Mouse (Mus musculus) bone marrow macrophage, adult 2 months (primary cell): ENCODE data around the gene Nuak2. TPM values are rescaled to one million over a fixed set of nuclear protein-coding genes. Genes with fewer than 3 reads are reported as not detected.
"Not testable (repeated sequence)": the region's sequence is repeated elsewhere in the genome, so short reads cannot be mapped to it uniquely, and the experiment has no call there.

Source experiments
- H3K27ac ChIP-seq: 2 replicates; pipeline ENCODE4 v1.5.1; 2012; ENCODE audit warnings: low read depth, low read length; ENCODE audit not compliant: insufficient read depth
- H3K4me1 ChIP-seq: 2 replicates; pipeline ENCODE4 v1.6.1; 2012; ENCODE audit warnings: low read length; ENCODE audit not compliant: control insufficient read depth, insufficient read depth
- H3K4me3 ChIP-seq: 2 replicates; pipeline ENCODE4 v1.5.1; 2012; ENCODE audit warnings: mild to moderate bottlenecking, low read length, moderate library complexity; ENCODE audit not compliant: insufficient read depth
- CTCF ChIP-seq: IDR thresholded peaks from 2 replicates; pipeline ENCODE4 v1.5.1; 2012; ENCODE audit warnings: low read depth, mild to moderate bottlenecking, low read length, moderate library complexity
- POLR2A ChIP-seq: IDR thresholded peaks from 2 replicates; pipeline ENCODE4 v1.6.1; 2012; ENCODE audit warnings: mild to moderate bottlenecking, low read depth, low read length, borderline replicate concordance
- polyA plus RNA-seq: library from polyadenylated mRNA; stranded (reverse); fragments of >200 nt; gene quantifications from 2 replicates; pipeline ENCODE4 v1.2.4, GENCODE M21; 2012; ENCODE audit not compliant: missing spikeins, insufficient read depth, insufficient read length

The Nuak2 gene
- polyA plus RNA-seq, 1 experiment, result 22.6 TPM

DNA sequence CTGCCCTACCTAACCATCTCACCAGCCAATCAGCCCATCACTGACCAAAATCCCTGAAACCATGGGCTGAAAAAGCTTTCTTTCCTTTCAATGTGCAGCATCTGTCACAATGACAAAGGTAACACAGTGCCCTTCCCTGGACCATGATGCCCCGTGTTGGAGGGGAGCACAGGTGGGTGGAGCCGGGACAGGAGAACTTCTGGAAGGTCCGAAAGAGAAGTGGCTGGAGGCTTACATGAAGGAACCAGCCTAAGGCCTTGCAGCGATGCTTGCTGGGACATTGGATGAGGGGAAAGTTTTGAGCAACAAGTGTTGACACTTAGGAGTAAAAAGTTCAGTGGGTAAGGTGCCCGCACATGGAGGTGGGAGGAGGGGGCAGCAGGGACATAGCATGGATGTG is 32.5 kb downstream of the Nuak2 start:
- H3K27ac ChIP-seq, result no peak overlapping the region
- TF ChIP-seq POLR2A, result no peak
- no peak for TF ChIP-seq CTCF
- peaks cover 30% of the 10 kb centered on the region for H3K4me1 ChIP-seq
- no peak overlapping the region for H3K4me3 ChIP-seq

DNA sequence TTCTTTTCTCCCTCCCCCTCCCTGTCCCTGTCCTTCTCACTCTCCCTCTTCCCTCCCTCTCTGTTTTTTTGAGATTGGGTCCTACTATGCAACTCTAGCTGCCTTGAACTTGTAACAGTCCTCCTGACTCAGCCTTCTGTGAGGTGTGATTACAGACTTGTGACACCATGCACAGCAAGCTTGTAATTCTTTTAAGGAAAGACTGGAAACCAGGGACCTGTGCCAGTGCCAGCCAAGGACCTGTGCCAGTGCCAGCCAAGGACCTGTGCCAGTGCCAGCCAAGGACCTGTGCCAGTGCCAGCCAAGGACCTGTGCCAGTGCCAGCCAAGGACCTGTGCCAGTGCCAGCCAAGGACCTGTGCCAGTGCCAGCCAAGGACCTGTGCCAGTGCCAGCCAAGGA is 33.1 kb downstream of the Nuak2 start:
- H3K4me1 ChIP-seq, result peaks cover 24% of the 10 kb centered on the region
- H3K27ac ChIP-seq, H3K4me3 ChIP-seq: not testable (repeated sequence)

DNA sequence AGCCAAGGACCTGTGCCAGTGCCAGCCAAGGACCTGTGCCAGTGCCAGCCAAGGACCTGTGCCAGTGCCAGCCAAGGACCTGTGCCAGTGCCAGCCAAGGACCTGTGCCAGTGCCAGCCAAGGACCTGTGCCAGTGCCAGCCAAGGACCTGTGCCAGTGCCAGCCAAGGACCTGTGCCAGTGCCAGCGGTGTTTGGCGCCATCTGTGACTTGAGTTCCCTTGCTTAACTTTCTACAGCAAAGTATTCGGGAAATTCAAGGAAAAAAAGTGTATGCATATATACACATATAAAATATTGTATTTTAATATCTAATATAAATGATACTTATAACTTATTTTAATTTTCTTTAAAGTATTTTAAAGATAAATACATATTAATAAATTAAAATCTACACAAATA is 33.7 kb downstream of the Nuak2 start:
- not testable (repeated sequence) for H3K27ac ChIP-seq, H3K4me3 ChIP-seq
- peaks cover 21% of the 10 kb centered on the region for H3K4me1 ChIP-seq

DNA sequence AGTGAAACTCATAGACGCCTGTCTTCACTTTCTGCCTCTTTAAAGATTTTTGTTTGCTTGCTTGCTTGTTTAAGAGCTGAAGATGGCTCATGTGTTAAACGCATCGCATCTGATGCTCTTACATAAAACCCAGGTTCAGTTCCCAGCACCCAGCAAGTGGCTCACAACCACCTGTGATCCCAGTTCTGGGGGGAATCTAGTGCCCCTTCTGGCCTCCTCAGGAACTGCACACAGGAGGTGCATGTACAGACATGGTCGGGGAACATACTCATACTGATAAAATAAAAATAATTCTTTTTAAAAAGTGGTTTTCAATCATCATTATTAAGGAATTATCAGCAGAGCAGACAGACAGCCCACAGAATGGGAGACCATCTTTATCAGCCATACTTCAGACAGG is 35.1 kb downstream of the Nuak2 start:
- no peak overlapping the region for H3K27ac ChIP-seq
- TF ChIP-seq POLR2A (no peak), CTCF (no peak)
- H3K4me1 ChIP-seq, result peaks cover 13% of the 10 kb centered on the region
- no peak overlapping the region for H3K4me3 ChIP-seq

DNA sequence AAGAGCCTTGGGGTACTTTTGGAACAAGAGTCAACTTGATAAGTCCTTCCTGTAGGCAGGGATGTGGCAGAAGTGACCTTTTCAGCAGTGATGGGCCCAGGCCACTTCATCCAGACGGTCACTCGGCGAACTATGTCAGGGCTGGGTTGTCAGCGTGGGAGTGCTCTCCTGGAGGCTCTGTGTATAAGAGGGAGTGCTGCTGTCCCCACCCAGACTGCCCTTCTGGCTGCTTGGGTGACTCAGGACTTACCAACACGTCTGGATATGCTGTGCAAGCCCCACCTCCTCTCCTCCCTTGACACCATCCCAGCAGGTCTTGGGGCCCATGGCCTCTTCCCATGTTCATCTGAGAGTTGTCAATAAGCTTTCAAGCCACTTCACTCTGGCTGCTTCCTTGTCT is 37.5 kb downstream of the Nuak2 start:
- Histone ChIP-seq H3K4me1 (peaks cover 3% of the 10 kb centered on the region; the same call in 1 of the 2 replicates), H3K27ac (no peak overlapping the region)
- no peak for TF ChIP-seq POLR2A

DNA sequence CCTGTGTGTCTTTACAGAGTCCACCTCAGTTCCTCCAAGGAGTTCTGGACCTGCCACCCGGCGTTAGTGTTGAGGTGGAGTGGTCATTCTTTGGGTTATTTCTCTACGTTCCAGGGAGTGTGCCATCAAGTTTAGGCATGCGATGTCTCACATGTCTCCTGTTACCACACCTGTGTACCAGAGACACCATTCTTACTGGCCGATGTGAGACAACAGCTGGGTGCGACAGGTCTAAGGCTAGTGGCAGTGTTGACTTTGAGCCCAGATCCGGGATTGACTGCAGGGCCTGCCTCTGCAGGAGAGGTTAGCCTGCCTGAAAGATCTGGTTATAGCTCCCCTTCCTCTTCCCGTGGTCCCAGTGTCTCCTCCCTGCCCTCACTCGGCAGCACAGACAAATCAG is 38.3 kb downstream of the Nuak2 start:
- no peak overlapping the region for H3K4me3 ChIP-seq
- no peak overlapping the region for H3K27ac ChIP-seq
- TF ChIP-seq POLR2A, result no peak
- TF ChIP-seq CTCF, result no peak
- H3K4me1 ChIP-seq, result peaks cover 3% of the 10 kb centered on the region; the same call in 1 of the 2 replicates

More for the DNA sequence above, 37.5 kb downstream of the Nuak2 start:
- H3K4me3 ChIP-seq, result no peak overlapping the region

DNA sequence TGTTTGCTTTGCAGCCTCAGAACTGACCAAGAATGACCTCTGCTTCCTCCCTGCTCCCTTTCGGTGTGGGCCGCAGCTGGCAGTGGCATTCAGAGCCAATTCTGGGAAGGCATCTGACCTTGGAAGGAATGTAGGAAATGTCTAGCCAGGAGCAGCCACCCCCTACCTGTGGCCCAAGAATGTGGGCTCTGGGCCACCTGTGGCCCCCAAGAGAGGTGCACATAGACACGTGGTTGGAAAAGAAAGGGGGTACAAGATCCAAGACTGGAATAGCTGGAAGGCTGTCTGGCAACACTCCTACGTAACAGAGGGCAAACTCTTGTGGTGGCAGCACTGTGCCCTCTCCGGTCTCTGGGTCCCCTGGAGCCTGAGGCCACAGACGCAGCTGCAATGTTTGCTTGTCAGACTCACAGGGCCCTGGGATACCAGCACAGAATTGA is 39.3 kb downstream of the Nuak2 start:
- TF ChIP-seq CTCF (no peak), POLR2A (no peak)
- Histone ChIP-seq H3K27ac (no peak overlapping the region), H3K4me3 (no peak overlapping the region), H3K4me1 (peaks cover 3% of the 10 kb centered on the region; the same call in 1 of the 2 replicates)

DNA sequence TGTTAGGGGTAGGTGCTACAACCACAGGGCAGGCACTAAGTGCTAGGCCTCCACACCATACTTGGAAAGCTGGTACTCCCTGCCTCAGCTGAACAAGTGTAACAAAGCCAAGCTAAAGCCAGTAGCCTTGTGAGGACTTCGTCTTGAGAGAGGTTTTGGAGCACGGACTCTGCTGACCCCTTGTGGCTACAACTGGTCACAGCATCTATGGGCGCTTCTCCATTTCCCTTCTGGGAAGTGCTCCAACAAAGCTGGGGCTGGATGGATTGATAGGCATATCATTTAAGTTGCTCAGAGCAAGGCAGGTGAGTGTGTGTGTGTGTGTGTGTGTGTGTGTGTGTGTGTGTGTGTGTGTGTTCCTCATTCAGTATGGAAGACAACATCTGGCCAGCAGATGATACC is 39.9 kb downstream of the Nuak2 start:
- peaks cover 3% of the 10 kb centered on the region; the same call in 1 of the 2 replicates for H3K4me1 ChIP-seq

DNA sequence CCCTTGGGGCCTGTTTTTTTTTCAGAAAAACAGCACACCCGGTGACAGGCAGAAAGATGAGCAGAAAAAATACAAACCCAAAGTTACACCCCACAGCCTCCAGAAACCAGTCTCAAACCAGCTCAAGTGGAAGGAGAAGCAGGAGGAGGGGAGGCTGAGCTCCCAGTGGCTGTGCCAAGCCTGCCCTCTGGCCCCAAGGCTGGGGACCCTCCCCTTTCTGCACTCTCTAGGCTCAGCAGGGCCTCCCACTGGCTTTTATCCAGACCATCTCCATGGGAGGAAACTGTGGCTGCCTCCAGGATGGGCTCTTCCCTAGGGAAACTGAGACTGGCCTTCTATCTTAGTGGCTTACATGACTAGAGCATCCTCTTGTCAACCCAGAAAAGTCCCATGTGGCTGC is 40.9 kb downstream of the Nuak2 start:
- Histone ChIP-seq H3K27ac (no peak overlapping the region), H3K4me1 (peaks cover 3% of the 10 kb centered on the region; the same call in 1 of the 2 replicates), H3K4me3 (no peak overlapping the region)
- TF ChIP-seq CTCF (no peak), POLR2A (no peak)

More for the DNA sequence above, 39.9 kb downstream of the Nuak2 start:
- TF ChIP-seq CTCF (peak; percentile 89), POLR2A (no peak)
- H3K27ac ChIP-seq, result no peak overlapping the region
- H3K4me3 ChIP-seq, result no peak overlapping the region

DNA sequence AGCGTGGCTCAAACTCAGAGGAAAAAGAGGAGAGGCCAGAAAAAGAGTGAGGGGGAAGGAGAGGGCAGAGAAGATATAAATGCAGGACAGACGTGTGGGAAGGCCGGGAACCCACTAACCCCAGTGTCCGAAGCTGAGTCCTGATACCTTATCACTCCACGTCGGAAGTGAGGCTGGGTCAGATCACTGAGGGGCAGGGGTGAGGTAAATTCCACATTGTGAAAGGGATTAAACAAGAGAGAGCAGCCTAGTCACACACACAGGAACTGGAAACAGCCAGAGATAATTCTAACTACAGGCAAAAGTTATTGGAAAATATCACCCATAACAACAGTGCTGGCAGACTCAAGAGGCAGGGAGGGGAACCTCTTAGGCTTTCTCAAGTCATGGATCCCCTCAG is 46.0 kb downstream of the Nuak2 start:
- peaks cover 19% of the 10 kb centered on the region for H3K4me1 ChIP-seq
- TF ChIP-seq POLR2A (no peak), CTCF (no peak)
- H3K27ac ChIP-seq, result no peak overlapping the region
- H3K4me3 ChIP-seq, result no peak overlapping the region

DNA sequence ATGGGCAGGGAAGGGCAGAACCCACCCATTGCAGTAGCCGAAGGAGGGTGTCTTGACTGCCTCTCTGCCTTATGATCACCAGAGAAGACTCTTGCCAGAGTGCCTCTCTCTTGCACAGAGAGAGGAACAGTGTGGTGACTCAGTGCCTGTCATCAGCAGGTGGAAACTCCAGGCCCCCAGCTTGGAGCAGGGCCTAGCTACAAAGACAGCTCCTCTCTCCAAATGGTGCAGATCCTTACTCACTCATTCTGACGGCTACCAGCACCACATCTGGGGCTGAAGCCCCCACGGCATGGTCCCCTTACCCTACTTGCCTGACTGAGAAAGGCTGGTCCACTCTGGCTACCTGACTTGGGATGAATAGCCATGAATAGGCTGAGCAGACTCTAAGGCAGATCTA is 48.5 kb downstream of the Nuak2 start:
- TF ChIP-seq CTCF (no peak), POLR2A (no peak)
- Histone ChIP-seq H3K4me3 (no peak overlapping the region), H3K27ac (no peak overlapping the region), H3K4me1 (peaks cover 19% of the 10 kb centered on the region)
